Mouse (Mus musculus): Measurements from ENCODE around the gene Epm2a.

Gene Epm2a

DNA sequence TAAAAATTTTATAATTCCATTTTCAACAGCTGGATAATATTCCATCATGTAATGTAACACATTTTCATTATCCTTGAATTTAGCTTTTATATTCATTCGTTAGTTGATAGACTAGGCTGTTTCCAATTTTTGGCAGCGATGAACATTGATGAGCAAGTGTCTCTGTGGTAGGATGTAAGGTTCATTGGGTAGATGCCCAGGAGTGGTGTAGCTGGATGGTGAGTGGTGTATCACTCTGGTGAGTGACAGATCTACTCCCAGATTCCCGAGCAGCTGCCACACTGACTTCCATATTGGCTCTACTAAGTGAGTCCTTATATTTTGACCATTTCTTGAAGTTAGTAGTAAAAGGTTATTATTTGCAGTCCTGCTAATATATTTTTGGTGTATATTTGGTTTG, 76.9 kb downstream of the Epm2a start:
- DNase-seq (ENCODE audit: low read depth in 1 of 2, low spot score in 2 of 2), result no peak

DNA sequence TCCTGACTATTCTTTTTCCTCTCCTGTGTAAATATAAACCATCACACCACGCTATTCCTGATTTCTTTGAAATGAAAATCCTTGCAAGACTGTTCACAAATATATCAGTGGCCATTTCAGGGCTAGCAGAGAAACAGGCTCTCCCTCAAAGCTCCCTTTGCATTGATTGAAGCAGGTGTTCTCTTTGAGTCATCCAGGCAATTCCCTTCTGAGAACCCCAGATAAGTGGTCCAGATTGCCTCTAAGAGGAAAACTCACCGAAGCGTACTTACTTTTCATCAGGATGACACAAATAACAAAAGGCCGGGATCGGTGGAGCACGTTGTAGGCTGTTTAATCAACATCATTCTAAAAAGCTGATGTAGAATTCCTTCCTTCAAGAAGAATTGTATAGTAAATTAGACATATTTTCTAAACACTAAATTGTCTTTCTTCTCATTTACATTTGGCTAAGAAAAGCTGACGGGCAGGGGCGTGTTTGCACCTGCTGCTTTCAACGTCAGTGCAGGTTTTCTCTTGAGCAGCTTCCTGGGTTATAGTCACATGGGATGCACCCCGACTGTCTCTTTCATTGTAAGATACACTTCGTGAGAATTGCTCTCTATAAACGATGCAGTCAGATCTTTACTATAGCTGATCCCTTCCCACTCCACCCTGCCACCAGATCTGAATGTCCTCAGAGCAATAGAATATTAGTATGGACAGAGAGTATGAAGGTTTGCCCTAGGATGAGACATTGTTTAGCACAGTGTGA, 86.0 kb downstream of the Epm2a start:
- DNase-seq (ENCODE audit: low read depth in 1 of 2, low spot score in 2 of 2), result no peak

DNA sequence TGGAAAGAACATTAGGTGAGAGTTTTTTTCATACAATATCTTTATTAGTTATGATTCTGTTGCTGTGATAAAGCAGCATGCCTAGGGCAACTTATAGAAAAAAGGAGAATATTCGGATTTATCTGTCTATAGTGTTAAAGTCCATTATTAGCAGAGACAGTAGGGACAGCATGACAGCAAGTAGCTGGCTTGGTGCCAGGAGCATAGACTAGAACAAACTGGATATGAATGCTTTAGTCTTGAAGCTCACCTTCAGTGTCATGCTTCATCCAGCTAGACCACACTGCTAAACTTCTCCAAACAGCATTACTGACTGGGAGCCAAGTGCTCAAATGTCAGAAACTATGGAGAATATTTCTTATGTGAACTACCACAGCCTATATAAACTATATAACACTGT, 93.8 kb downstream of the Epm2a start:
- DNase-seq (ENCODE audit: low read depth in 1 of 2, low spot score in 2 of 2), result no peak

DNA sequence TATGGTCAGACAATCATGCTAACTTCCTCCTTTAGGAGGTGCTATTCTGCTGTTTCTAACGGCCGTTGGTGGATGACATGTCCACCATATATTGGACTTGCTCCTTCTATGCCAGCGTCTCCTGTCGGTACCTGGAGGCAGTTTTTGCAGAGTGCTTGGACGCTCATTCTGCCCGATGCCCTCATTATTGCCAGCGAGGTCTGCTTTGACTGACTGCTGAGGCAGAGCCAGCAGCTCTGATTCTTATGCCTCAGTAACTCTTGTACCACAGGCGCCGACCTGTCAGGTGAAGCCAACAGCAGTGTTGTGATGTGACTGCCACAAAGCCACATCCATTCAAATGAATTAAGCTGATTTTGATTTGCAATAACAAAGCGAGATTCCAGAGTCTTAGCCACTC, 95.3 kb downstream of the Epm2a start:
- DNase-seq (ENCODE audit: low read depth in 1 of 2, low spot score in 2 of 2), result no peak

DNA sequence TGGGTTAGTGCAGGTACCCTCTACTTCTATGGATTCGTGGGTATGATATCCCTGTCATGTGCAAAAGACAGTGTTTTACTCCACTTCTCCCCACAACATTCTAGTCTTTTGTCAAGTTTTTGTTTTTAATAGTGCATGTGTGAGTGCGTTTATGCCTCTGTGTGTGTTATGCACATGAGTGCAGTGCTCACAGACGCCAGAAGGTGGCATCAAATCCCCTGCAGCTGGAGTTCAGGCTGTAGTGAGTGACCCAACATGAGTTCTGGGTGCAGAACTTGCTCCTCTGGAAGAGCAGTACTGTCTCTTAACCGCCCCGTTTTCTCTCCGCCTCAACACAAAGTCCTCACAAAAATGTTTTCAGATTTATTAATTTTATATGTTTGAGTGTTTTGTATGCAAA, 96.1 kb downstream of the Epm2a start:
- DNase-seq (ENCODE audit: low read depth in 1 of 2, low spot score in 2 of 2), result no peak

DNA sequence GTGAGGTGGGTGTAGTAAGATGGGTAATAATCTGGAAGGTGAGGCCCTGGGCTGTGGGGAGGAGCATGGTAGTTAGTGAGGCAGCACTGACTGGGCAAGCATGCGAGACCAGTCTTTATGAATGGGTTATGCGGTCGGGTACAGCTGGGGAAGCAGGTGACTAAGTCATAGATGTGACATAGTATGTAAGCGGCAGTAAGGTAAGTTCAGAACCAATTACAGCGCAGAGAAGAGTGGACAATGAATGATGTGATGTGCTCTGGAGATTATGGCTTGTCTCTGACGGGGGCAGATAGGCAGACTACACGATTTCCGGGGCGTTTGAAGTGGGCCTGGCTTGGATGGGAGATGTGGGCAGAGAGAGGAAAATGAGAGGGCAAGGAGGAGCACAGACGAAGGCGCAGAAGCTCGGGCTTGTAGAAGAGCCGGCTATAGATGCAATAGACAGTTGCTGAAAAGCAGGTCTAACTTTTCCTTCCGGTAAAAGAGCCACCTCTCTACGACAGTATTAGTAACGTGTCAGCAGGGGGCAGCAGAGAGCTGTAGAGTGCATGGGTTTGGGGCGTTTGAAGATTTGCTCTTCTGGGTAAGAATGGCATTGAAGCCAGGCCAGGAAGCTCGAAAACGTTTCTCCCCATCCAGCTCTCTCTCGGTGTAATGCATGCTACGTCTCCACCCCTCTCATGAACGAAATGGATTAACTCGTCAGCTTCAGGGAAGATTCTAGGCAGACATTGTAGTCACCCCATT, 106.5 kb downstream of the Epm2a start:
- DNase-seq (ENCODE audit: low read depth in 1 of 2, low spot score in 2 of 2), result no peak

DNA sequence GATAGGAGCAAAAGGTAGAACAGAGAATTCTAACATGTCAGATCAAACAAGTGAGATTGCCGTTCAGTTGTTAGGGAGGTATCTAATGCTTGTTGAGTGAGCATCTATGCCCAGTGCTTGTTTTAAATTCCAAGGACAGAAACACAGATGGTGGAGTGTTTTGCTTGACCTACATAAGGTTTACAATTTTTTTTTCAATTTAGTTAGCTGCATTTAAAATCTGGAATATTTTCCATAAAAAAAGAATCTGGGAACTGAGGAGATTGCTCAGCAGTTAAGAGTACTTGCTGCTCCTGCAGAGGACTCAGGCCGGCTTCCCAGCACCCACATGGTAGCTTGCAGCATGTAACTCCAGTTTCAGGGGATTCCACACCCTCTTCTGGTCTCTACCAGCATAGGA, 109.3 kb downstream of the Epm2a start:
- no peak for DNase-seq (ENCODE audit: low read depth in 1 of 2, low spot score in 2 of 2)

DNA sequence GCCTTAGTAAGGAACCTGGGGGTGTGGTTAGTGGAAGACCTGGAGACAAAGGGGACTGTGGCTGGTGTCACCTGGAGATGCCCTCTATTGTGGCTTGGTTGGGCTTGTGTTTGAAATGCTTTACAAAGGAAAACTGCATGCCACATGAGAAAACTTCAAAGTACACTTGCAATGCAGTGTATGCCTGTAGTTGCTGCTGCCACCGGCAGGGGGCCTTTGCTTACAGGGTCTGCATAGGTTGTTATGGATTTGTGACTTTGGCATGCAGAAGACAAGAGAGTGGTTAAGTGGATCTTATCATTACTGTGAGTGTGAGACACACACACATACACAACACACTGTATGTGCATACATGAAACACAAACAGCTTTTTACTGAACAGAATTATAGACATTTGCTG, 114.2 kb downstream of the Epm2a start:
- DNase-seq (ENCODE audit: low read depth in 1 of 2, low spot score in 2 of 2), result no peak

DNA sequence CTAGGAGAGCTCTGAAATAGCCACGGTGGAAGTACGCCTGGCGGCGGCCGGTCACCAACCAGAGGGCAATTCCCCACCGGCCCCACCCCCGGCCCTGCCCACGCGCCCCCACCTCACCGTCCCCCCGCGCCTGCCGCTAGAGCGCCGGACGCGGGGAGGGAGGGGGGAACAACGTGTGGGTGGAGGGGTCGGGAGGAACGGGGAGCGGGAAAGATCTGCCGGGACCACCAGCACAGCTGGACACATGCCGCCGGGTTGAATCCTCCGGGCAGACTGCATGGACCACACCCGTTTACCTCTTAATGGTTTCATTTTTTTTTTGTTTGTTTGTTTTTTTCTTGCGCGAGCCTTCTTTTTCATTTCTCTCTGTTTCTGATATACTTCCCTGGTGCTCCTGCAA, 148.8 kb downstream of the Epm2a start:
- DNase-seq (ENCODE audit: low read depth in 1 of 2, low spot score in 2 of 2), result no peak

All from monocyte, adult 2 months (primary cell).